Mouse (Mus musculus) adrenal gland, postnatal 10 days (tissue): ENCODE measurements around the gene Trim17. TPM values are rescaled to one million over a fixed set of nuclear protein-coding genes. Genes with fewer than 3 reads are reported as not detected.
A peak's percentile ranks its signal among the peaks of the same experiment; 100 is the strongest.

Source experiments
- DNase-seq: peaks from one replicate; pipeline ENCODE4 v3.0.0; 2021; ENCODE audit warnings: mixed read lengths
- long read RNA-seq, 2 experiments: library from polyadenylated mRNA; stranded (forward); transcript quantifications; one replicate each; pipeline ENCODE4 v2.0.0; 2021
- total RNA-seq, 2 experiments: library from RNA; stranded (reverse); gene quantifications; 2 replicates each; pipeline ENCODE4 v1.2.3; 2021

The Trim17 gene
- under 1 TPM; 0.09 TPM for total RNA-seq
- long read RNA-seq, experiment 1: 0 reads
- long read RNA-seq, experiment 2, partial matches to known transcripts: 0 of 1 reads
- long read RNA-seq, experiment 2, other reads (novel, unspliced or antisense): 1 of 1 reads

GRCm38 (mm10) chr11:58954420-58955142 lies at the start of gene Trim17, which contains the start of gene Hist3h2a:
Trim17 (plus strand) TSS chr11:58954685.
Hist3h2a (plus strand) TSS chr11:58954685.
- peak; percentile 83 for DNase-seq

- no peak for DNase-seq
Observed at GRCm38 (mm10) chr11:58904838-58905237, 49.6 kb upstream of the Trim17 start.

GRCm38 (mm10) chr11:58913776-58914175 lies 40.7 kb upstream of the Trim17 start:
- no peak for DNase-seq

GRCm38 (mm10) chr11:58914461-58915028 lies 39.9 kb upstream of the Trim17 start:
- peak; percentile 23 for DNase-seq

- DNase-seq: peak; percentile 68
Observed at GRCm38 (mm10) chr11:58916879-58917744, 37.4 kb upstream of the Trim17 start.

- no peak for DNase-seq
Observed at GRCm38 (mm10) chr11:58917745-58918366, 36.6 kb upstream of the Trim17 start, which contains the start of gene Btnl10. Btnl10 (plus strand) TSS chr11:58917908.

- DNase-seq: no peak
Observed at GRCm38 (mm10) chr11:58918759-58919158, 35.7 kb upstream of the Trim17 start.

GRCm38 (mm10) chr11:58922420-58922819 lies 32.1 kb upstream of the Trim17 start:
- no peak for DNase-seq

GRCm38 (mm10) chr11:58926651-58927050 lies 27.8 kb upstream of the Trim17 start:
- no peak for DNase-seq

- no peak for DNase-seq
Observed at GRCm38 (mm10) chr11:58927053-58927452, 27.4 kb upstream of the Trim17 start.

GRCm38 (mm10) chr11:58927790-58928651 lies 26.5 kb upstream of the Trim17 start:
- DNase-seq: peak; percentile 68

GRCm38 (mm10) chr11:58929055-58929454 lies 25.4 kb upstream of the Trim17 start:
- no peak for DNase-seq

GRCm38 (mm10) chr11:58929641-58930040 lies 24.8 kb upstream of the Trim17 start:
- no peak for DNase-seq

- no peak for DNase-seq
Observed at GRCm38 (mm10) chr11:58930254-58930653, 24.2 kb upstream of the Trim17 start.

GRCm38 (mm10) chr11:58931576-58931975 lies 22.9 kb upstream of the Trim17 start:
- no peak for DNase-seq

GRCm38 (mm10) chr11:58937909-58938308 lies 16.6 kb upstream of the Trim17 start:
- DNase-seq: no peak

- peak; percentile 94 for DNase-seq
Observed at GRCm38 (mm10) chr11:58938322-58939087, 16.0 kb upstream of the Trim17 start, which contains the start of gene Rnf187. Rnf187 (minus strand) TSS chr11:58938916.

GRCm38 (mm10) chr11:58939088-58939439 lies 15.4 kb upstream of the Trim17 start:
- DNase-seq: no peak

GRCm38 (mm10) chr11:58944136-58944535 lies 10.3 kb upstream of the Trim17 start:
- DNase-seq: no peak

GRCm38 (mm10) chr11:58947306-58947705 lies 7.2 kb upstream of the Trim17 start:
- DNase-seq: no peak
